Mouse (Mus musculus) embryo, embryonic 11 days (tissue): ENCODE measurements around the gene Eri2.

Experiments used
- DNase-seq: peaks from one replicate; pipeline ENCODE4 v3.0.0-alpha.2; 2015

Gene Eri2

DNA sequence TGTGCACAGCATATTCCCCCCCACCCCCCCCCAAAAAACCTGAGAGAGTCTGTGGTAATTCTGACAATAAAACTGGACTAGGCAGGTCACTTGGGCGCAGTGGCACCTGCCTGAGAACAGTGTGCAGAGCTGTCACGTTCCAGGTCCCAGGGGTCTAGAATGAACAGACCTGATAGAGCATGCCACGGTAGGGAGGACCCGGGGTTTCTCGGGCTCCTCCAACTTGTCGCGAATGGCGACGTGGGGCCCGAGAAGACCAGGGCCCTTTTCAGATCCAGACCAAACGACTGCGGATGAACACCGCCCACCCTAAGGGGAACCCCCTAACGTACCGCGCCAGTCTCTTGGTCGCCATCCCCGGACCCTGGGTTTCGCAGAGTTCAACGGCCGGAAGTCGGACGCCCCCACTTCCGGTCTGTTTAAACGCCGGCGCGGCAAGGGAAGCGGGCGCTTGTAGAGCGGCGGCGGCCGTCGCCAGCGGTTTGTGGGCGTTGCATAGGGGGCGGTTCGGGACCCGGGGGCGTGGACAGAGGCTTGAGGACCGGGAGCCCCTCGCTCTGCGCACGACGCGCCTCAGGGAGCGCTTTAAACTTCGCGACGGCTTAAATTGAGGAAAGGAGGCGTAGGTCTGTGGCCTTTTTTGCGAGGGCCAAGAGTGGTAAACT, at the start of gene Eri2, which contains the start of gene Rexo5:
Gene Eri2 (minus strand): TSS at position 473 of the 665 bp plus-strand sequence.
Gene Rexo5 (plus strand): TSS at position 421 of the 665 bp plus-strand sequence.
- peak; percentile 97 for DNase-seq

DNA sequence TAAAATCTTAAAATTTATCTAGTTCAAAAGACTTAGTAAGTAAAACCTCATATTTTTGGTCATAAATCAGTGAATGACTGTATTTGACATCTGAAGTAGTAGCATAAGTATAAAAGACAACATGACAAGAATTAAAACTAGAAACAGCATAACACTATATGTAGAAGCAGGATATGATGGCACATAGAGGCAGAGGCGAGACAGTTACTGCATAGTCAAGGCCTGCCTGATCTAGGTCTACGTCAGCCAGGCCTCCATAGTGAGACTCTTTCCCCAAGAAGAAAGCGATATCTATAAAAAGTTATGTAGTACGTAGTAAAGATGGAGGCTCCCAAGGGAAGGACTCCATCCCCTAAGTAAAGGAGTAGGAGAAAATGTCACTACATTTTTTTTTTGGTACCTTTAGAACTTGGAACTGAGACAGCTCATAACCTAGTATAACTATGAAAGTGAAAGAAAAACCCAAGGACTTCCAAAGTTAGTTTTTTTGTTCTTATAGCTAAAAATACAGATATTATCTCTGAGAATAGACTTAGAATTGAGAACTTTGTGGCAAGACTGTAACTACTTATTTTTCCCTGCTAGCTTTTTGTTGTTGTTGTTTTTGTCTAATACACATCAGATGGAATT, 48.1 kb upstream of the Eri2 start:
- DNase-seq, result no peak

DNA sequence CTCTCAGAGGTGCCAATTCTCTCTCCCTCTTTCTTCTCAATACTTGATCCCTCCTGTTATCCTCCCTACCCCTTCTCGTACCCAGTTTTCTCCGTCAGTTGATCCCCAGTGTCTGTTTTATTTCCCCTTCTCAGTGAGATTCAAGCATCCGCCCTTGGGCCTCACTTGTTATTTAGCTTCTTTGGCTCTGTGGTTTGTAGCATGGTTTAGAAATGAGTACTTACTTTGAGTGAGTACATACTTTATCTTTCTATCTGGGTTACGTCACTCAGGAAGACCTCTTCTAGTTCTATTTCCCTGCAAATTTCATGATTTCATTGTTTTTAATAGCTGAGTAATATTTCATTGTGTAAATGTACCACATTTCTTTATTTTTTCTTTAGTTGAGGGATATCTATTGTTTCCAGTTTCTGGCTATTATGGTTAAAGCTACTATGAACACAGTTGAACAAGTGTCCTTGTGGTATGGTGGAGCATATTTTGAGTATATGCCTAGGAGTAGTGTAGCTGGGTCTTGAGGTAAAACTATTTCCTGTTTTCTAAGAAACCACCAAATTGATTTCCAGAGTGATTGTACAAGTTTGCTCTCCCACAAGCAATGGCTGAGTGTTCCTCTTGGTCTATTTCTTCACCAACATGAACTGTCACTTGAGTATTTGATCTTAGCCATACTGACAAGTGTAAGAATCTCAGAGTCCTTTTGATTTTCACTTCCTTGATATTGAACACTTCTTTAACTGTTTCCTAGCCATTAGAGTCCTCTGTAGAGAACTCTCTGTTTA, 42.3 kb upstream of the Eri2 start:
- no peak for DNase-seq

DNA sequence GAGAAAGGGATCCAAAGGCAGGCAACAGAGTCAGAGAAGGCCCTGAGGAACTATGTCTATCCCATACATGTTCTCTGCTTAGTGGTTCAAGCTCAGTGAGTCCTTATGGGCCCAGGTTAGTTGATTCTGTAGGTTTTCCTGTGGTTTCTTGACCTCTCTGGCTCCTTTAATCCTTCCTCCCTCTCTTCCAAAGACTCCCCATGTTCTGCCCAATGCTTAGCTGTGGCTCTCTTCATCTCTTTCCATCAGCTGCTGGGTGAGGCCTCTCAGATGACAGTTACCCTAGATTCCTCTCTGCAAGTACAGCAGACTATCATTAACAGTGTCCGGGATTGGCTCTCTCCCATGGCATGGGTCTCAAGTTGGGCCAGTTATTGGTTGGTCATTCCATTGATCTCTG, 41.5 kb upstream of the Eri2 start:
- no peak for DNase-seq

DNA sequence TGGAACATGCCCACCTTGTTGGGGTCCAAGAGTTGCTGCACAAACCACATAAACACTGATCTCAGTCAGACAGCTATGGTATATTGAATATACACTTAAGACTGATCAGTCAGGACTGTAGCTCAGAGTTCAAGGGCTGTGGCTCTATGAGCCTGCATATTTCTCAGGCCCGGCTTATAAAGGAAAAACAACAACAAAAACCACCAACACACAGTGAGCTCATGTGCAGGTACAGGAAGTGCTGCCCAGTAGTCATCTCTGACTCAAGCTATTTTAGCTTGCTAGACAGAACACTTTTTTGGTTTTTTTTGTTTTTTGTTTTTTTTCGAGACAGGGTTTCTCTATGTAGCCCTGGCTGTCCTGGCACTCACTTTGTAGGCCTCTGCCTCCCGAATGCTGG, 14.9 kb upstream of the Eri2 start:
- DNase-seq, result no peak

DNA sequence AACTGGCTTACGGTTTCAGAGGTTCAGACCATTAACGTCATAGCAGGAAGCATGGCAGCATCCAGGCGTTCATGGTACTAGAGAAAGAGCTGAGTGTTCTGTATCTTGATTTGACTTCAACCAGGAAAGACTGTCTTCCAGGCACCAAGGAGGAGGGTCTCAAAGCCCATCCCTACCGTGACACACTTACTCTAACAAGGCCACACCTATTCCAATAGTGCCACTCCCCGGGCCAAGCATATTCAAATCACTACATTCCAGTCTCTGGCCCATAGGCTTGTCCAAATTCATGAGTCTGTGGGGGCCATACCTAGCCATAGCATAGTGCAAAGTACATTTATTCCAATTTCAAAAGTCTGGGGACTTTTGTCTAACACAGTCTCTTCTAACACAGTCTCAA, 13.5 kb upstream of the Eri2 start:
- DNase-seq, result no peak

DNA sequence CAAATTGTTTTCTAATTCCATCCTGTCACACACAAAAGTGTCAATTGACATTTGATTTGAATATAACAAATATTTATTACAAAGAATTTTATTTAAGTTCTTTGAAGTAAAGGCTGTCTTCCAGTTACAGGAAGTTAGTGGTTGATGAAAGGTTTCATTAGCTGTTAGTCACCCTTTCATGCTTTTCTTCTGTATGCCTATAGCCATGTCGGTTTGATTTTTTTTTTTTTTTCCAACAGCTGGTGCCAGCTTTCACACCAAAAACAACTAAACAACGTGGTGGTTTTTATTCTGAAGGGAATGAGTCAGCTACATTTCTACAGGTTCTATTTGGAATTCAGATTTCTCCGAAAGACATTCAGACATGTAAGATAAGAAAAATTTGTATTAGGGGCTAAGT, 7.1 kb upstream of the Eri2 start:
- no peak for DNase-seq

DNA sequence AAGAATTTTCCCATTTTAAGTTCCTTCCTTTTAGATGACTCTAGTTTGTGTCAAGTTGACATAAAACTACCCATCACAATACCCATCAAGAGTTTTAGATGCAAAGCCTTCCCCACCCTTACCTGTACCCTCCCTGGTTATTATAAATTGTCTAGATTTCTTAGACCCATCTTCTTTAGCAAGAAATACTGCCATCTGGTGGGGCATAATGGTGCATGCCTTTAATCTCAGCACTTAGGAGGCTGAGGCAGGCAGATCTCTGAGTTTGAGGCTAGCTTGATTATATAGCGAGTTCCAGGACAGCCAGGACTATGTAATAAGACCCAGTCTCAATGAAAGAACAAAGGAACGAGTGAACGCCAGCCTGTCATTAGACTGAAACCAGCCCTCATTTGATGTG, 6.6 kb upstream of the Eri2 start:
- DNase-seq, result no peak

DNA sequence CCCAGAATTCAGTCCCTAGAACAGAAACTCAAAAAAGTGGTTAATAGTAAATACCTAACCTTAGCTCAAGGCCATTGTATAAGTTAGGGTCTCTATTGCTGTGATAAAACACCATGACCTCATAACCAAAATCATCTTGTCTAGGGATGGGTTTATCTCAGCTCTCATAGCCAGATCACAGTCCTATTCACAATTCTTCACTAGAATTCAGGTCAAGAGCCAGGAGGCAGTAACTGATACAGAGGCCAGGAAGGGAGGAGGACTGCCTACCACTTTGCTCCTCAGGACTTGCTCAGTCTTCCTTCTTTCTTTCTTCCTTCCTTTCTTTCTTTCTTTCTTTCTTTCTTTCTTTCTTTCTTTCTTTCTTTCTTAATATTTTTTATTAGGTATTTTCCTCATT, 1.5 kb upstream of the Eri2 start:
- DNase-seq, result no peak

DNA sequence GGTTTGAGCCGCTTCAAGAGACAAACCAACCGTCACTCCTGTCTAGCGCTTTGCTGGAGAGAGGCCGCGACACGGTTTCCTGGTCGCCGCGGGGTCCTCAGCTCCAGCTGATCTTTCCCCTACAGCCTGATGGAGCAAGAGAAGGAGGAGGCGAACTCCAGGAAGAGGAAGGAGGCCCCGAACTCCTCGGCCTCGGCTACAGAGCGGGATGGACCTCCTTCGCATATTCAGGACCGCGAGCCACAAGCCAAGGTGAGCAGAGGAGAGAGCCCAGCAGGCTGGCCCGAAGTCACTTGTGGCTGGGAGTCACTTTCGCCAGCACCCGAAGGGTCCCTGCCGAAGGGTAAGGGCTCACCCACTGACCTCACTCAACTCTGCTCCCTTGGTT, 387 bp upstream of the Eri2 start:
- DNase-seq, result no peak

DNA sequence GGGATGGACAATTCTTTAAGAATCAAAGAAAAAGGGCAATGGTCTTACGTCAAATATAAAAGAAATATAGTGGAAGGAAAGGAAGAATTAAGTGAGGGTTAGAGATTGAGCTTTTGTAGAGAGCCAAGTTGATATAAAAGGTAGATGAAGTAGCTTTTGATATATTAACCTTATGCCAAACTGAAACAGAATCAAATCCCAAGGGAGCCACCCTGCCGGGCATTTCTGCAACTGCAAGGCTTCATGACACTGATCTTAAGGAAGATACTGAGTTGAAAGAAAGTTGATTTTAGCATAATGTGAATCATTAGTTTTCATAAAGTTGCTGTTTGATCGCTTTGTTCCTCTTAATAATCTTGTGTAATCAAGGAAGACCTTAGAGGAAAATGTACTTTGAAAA, 4.8 kb downstream of the Eri2 start:
- no peak for DNase-seq

DNA sequence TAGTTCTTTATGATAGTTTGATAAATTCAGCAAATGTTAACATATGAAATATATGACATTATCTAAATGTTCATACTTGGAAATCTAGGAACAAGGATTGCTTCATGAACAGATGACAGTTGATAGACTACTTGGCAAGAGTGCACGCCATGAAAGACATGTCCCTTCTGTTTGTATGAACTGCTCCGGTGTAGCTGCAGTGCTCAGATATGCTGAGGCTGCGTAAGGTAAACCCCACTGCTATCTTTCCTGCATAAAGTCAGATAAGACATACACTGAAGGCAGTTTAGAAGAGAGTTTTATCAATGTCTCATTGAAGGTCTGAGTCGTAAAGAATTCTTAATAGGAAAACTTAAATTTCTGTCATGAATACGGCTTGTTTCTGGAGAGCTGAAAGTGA, 8.9 kb downstream of the Eri2 start:
- no peak for DNase-seq

DNA sequence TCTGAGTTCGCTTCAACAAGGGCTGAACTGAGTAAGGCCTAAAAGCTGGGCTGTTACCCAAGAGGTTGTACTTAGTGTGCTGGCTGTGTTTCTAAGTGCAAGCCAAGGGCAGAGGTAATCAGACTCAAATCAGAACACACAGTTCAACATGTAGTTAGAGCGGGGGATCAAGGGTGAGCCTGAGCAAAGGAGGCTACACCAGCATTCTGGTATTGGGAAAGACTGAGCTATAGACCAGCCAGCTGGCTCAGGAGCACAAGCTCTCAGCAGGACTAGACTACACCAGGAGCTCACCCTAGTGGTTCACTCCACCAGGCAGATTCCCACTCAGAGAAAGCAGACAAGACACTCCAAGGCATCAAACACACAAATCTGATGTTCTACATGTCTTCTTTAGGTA, 10.4 kb downstream of the Eri2 start:
- DNase-seq, result no peak

DNA sequence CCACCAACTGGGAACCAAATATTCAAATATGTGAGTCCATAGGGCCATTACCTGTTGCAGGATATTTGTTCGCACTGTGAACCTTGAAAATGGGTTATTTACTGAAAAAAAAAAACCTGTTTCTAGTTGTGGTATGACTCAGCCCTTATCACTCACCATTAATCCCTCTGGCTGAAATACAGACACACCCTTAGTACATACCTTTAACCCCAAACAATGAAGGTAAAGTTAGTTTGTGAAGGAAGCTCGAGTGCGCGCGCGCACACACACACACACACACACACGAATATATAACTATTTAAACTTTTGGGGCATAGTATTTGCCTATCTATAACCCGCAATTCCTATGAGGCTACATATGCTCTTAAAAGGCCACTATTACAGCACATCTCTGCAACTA, 24.0 kb downstream of the Eri2 start:
- DNase-seq, result no peak

DNA sequence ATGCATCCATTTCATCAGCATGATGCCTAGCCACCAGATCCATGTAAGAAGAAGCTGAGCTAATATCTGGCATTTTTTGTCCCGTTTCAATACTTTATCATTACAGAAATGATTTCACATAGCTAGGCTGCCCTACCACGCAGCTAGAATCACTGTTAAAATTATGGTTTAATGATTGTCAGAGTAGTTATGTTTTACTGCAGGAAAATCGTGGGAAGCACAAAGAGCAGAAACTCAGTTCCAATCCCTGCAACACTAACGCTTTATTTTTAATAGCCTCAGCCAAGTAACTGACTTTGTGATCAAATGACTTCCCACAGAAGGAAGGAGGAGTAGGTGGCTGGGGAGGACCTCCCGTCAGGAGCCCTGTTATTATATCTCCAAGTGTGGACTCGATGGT, 26.9 kb downstream of the Eri2 start:
- no peak for DNase-seq

DNA sequence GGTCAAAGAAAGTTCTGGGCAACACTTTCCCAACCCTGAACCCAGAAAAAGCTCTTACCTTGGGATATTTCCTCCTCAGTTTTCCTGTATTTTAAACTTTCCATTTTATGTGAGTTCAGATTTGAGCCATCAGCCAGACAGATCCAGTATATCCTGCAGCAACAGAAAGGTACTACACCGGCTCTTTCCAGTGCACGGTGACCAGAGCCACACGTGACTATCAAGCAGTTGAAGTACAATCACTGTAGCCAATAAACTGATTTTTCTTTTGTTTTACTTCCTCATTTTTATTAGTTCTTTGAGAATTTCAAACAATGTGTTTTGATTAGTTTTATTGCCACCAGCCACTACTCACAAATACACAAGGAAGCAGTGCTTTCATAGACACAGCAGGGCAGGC, 29.5 kb downstream of the Eri2 start:
- no peak for DNase-seq

DNA sequence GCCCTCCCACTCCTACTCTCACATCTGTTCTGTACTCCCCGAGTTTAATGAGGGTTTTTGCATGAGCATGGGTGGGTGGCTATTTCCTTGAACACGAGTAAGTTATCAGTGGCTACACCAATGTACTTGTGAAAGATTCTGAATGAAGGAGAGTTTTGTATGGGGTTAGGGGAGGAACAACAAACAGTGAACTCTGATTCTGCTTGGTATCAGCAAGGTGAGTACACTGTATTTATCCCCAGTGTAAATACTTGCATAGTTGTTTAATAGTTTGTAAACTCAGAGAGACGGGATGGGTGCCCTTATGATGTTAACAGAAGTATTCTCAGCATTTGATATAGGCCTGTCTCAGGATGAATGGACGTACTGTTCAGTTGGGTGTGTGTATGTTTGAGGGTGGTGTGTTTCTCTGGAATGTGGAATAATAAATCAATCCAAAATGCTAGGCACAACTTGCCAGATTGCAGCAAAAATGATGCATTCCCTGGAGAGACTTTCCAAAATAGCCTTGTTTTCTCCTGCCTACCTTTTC, 31.6 kb downstream of the Eri2 start:
- DNase-seq, result no peak

DNA sequence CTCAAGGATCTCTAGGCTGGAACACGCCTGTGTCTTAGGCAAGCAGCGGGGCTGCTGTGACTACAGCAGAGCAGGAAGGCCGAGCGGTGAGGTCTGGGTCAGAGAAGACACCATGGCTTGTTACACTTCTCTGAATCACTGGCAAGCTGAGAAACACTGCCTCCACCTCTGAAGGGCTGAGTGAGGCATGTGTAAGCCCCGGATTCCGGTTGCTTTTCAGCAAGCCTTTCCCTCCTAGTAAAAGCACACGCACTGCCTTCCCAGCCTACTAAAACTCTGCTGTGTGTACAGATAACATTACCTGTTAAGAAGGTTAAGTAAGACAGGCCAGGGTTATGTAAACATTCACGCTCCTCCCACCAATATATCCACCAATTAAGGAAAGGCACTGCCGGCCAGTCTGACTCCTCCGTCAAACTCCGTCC, 33.3 kb downstream of the Eri2 start, which contains the start of gene Acsm3:
Gene Acsm3 (plus strand): TSS at position 397 of the 425 bp plus-strand sequence.
- no peak for DNase-seq

DNA sequence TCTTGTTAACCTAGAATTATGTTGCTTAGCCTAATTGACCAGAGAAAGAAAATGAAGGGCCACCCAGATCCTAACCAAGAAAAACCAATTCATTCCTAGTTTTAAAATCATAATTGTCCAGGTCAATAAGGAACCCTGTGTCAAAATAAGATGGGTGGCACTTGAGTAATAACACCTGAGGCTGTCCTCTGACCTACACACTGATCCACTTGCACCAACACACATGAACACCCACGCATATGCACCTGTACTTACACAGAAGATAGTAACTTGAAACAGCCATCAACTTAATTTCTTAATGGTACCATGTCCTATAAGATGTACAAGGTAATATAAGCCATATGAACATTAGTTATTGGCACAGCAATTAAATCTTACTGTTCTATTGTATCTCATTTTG, 40.2 kb downstream of the Eri2 start:
- no peak for DNase-seq

DNA sequence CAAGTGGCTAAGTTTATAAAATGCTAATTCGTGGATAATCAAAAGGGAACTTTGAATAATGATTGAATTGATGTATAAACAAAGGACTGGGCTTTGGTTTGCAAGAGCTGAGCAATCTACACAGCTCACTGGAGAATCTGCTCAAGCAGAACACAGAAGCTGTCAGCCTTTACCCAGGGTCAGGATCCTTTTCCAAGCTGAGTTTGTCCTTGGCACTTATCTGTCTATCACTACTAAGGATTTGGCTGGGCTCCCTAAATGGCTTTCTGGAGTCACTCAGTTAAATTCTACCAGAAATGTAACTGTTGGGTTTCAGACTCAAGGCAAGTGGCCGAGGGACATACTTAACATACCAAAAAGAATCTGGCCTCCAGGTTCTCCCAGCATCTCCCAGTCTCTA, 43.9 kb downstream of the Eri2 start:
- no peak for DNase-seq

DNA sequence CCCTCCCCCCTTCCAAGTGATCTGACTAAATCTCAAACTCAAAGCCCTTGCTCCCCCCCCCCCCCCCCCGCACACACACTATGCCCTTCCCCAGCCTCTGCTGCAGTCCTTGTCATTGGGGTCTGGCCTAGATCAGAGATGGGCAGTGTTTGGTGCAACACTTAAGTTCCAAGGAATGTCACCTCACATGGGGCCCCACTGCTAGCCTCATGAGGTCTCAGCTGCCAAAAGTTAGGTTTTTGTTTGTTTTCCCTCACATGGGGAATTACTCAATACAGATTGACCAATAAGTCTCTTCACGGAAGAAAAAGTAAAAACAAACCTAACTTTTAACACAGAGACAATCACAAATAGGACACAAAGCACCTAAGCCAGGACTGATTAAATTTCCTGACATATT, 45.1 kb downstream of the Eri2 start:
- DNase-seq, result no peak

DNA sequence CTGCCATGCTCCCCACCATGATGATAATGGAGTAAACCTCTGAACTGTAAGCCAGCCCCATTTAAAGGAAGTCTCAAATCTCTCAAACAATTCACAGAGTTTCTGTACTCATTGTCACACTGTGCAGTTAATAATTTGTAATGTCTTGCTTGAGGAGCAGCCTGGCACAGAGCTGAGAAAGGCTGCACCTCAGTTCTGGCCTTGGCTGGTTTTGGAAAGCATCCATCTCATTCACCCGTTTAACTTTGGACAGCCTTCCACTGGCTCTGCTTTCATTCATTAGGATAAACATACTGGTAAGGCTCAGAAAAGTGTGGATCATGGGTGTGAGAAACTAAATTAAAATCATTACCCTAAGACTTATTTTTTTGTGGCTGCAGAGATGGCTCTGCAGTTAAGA, 48.0 kb downstream of the Eri2 start:
- no peak for DNase-seq

DNA sequence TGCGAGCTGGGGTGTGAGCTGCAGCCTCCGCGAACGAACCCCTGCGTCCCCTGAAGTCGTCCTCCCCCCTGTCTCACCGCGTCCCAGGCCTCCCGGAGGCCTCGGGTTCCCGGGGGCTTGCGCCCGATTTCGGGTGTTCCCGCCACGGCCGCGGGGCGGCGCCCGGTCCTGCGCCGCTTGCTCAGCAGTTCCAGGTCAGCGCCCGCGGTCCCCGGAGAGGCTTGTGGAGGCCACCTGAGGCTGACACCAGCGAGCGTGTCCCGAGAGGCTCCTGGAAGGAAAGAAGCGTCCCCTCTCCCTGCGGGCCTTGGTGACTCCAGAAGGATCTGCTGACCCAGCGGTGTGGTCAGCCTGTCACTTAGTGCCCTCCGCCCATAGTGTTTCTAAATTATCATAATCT, 49.5 kb downstream of the Eri2 start:
- peak; percentile 70 for DNase-seq
